Mouse (Mus musculus) T-helper 2 cell (primary cell): ENCODE measurements around the gene Arhgef19.

ENCODE experiments used
- in situ Hi-C: fragments of 300-600 bp; cut with MboI, MseI; formaldehyde crosslinking; loops from one replicate; pipeline ENCODE4 v1.15.1; 2025; ENCODE audit warnings: high pct_unique_total_duplicates

The Arhgef19 gene

DNA sequence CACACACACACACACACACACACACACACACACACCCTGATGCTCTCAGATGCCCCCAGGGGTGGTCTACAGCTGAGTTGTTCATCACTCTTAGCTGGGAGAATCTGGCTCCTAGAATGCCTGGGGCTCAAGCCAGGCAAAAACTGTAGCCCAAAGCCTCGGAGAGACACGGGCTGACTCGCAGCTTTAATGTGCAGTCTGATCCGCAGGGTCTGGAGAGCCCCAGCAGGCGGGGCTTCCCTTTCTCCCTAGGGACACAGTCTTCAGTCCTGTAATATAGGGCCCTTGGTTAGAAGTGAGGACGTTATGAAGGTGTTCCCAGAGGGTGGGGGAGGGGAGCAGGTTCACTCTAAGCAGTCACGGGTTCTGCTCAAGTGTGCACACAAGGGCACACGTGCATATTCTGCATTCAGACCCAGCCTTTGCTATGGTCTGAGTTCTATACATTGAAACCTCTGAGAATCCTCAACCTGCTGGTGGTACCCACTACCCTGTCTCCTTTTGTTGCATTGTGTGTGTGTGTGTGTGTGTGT, 44.6 kb downstream of the Arhgef19 start:
- in situ Hi-C loops, result no loop called here

- in situ Hi-C loops, result no loop called here
Observed at GRCm38 (mm10) chr4:141284486-141284885, 45.2 kb downstream of the Arhgef19 start.

DNA sequence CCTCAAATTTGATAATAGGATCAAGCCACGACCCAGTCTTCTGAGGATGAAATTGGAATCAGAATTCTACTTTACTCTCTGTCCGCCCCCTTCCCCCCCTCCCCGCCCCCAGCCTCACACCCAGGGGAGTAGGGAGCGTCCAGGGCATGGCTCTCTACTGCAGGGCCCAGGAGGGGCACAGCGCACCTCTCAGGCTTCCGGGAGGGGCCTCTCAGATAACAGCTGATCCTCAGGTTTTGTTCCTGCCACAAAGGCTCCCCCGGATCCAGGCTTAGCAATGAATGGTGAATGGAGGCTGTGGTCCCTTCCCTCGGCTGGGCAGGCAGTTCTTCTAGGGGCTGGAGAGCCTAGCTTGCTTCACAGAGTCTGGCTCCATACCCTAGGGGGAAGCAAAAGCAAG, 45.8 kb downstream of the Arhgef19 start:
- in situ Hi-C loops, result no loop called here

GRCm38 (mm10) chr4:141286860-141287517, 47.7 kb downstream of the Arhgef19 start:
- in situ Hi-C loops, result no loop called here

- in situ Hi-C loops, result no loop called here
Observed at GRCm38 (mm10) chr4:141287518-141288004, 48.3 kb downstream of the Arhgef19 start.

- in situ Hi-C loops, result no loop called here
Observed at GRCm38 (mm10) chr4:141288152-141288551, 48.9 kb downstream of the Arhgef19 start.

DNA sequence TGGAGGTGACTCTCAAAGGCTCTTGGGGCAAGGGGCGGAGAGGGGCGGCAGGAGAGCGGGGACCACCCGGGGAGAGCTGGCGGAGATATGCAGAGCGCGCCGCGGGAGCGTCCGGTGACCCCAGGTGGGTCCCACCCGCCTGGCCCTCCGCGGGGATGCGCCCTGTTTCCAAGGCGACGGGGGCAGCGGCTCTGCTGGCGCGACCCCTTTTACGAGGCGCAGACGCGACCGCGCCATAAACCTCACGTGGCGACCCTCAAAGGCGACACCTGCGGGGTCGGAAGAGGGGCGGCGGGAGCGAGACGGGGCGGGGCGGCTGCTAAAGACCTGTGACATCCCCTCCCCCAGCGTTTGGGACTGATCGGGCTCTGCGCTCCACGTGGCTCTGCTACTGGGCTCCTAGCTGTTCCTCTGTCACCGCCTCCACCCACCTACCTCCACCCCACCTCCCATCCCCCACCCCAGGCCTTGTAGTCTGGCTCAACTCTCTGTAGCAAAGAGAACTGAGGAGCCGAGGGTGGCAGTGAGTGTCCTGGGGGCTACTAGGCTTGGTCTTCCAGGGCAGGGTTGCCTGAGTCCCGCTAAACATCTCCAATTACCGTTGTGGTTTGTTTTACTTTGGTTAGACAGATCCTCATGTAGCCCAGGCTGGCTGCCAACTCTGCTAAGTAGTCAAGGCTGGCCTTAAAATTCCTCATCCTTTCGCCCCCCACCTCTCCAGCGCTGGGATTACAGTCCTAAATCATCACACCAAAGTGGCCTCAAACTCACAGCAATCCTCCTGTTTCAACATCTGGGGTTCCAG, 52.5 kb downstream of the Arhgef19 start:
- in situ Hi-C loops, result no loop called here

GRCm38 (mm10) chr4:141295774-141296186, 56.5 kb downstream of the Arhgef19 start:
- in situ Hi-C loops, result no loop called here

DNA sequence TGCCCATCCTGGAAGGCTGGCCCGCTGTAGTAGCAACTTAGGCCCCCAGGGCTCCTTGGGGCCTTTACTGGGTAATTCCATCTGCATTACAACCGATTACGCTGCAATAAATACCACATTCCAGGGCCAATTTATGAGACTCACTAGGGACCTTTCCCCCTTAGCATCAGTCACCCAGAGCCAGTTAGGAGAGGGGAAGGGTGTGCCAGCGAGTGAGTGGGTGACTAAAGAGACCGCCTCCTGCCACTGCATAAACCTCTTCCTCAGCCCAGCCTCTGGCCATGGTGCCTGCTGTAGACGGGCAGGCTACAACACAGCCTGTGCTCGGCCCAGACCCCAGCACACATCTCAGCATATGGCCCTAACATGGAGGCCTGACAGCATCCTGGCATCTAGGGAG, 58.6 kb downstream of the Arhgef19 start:
- in situ Hi-C loops, result no loop called here

DNA sequence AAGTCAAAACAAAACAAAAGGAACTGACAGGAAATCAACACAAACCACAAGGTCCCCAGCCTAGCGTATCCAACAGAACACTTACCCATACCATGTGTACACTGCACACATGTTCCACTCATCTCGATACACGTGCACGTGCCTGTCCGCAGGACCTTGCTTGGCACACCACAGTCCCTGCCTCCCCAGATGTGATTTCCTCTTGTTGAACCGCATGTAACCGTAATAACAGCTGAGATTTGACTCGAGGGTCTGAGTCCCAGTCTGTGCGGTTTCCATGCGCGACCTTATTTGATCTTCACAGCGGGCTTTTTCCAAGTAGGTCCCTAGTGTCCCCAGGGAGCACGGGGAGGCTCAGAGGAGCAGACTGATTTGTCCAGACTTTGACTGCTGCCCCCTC, 60.1 kb downstream of the Arhgef19 start:
- in situ Hi-C loops, result no loop called here

GRCm38 (mm10) chr4:141300196-141300595, 60.9 kb downstream of the Arhgef19 start:
- in situ Hi-C loops, result no loop called here

GRCm38 (mm10) chr4:141301116-141301553, 61.8 kb downstream of the Arhgef19 start, which contains the start of gene Epha2:
Gene Epha2, plus strand, starts transcription at chr4:141301240.
- in situ Hi-C loops, result no loop called here

DNA sequence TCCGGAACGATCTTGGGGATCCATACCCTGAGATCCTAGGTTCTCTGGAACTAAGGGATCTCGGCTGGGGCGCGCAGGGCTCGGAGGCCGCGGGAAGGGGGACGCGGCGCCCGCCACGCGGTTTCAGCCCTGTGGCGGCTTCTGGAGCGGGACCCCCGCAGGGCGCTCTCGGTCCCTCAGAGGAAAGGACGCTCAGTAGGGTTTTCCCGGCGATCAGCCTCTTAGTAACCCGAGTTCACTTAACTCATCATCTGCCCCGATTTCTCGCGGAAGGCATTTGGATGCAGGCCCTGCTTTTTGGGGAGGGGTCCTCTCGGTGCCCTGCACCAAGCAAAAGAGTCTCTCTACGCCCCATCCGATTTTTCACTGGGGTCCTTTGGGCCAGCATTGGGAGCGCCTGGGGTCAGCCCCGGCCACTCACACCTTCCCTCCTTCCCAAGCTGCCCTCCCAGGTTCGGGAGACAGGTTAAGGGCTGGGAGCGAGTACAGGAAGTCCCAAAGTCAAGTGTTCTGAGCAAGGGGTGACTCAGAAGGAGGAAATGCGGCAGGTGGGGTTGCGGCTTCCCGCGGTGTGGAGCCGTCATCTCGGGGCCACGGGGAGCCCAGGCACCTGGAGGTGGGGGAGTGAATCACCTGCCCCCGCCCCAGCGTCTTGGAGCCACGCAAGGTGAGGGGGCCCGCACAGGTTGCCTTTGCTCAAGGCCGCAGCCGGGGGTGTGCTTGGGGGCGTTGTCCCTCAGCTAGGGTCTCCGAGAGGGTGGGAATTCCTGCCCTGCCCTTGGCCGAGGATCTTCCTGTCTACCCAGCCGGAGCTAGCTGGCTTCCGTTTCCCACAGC, 62.5 kb downstream of the Arhgef19 start:
- in situ Hi-C loops, result no loop called here

GRCm38 (mm10) chr4:141302428-141303401, 63.4 kb downstream of the Arhgef19 start:
- in situ Hi-C loops, result no loop called here

GRCm38 (mm10) chr4:141303402-141304222, 64.3 kb downstream of the Arhgef19 start:
- in situ Hi-C loops, result no loop called here

DNA sequence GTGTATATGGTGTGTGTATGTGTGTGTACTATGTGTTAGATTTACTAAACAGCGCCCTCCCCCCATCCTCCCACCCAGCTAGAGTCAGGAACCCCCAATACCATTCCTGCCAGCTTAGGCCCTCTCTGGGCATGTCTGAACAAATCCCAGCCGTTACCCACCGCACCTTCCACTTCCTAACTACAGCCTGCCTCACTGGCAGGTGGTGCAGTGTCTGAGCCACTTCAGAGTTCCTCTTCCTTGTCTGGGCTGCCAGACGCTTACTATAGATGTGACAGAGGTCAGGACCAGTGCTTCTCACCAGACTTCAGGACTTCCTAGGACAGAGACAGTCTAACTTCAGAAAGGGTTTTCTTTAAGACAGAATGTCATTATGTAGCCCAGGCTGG, 64.9 kb downstream of the Arhgef19 start:
- in situ Hi-C loops, result no loop called here

DNA sequence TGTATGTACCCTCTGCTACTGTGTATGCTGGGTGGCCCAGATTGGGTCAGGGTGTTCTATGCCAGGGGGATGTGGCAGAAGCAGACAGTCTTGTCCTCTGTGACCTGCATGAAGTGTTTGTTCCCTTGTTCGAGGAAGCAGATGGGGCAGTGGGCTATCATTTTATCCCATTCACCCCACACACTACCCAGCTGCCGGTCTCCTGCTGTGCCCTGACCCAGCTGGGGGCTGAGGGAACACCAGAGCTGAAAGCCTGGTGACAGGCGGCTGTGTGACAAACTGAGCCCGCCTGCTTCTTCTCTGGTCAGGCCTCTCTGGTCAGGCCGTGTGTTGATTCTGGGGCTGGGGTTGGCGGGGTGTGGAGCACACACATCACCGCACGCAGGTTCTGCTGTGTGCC, 66.8 kb downstream of the Arhgef19 start:
- in situ Hi-C loops, result no loop called here
